Mouse (Mus musculus): ENCODE results near the gene Rbfox1. TPM values are rescaled to one million over a fixed set of nuclear protein-coding genes. Genes with fewer than 3 reads are reported as not detected.

Gene Rbfox1
- polyA plus RNA-seq, 1 experiment from 2014 or later = 0.57 TPM

DNA sequence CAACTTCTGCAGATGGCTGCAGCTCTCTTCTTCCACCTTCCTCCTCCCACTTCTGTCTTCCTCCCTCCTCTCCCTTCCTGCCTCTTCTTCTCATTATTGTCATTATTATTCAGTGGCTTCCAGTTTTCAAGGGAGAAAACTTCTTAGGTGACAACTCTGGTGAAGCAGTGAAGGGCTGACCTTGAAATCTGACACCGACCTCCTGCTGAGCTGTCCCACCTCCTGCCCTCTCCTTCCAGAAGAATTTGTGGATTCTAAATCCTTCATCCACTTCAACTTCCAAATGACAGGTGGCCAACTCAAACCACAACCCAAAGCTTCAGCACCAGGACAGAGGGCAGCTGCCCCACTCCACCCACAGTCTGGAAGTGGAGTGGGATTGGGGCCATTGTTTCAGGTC lies 134.2 kb downstream of the Rbfox1 start:
- 13% methylated on average over 1 of the region's 1 CpGs for WGBS
- no peak for DNase-seq
- no peaks in the 10 kb centered on the region for H3K27me3 ChIP-seq (ENCODE audit: insufficient read depth, low read length)
- no peaks in the 10 kb centered on the region for H3K36me3 ChIP-seq (ENCODE audit: insufficient read depth)
- no peaks in the 10 kb centered on the region for H3K4me1 ChIP-seq (ENCODE audit: insufficient read depth)
- H3K9me3 ChIP-seq (ENCODE audit: low read depth, low read length) = no peaks in the 10 kb centered on the region
- ATAC-seq (ENCODE audit: insufficient read depth) = no peak
- H3K4me3 ChIP-seq (ENCODE audit: low read depth, low read length) = no peak overlapping the region
- no peak overlapping the region for H3K9ac ChIP-seq
- no peak overlapping the region for H3K27ac ChIP-seq (ENCODE audit: low read depth)
- H3K4me2 ChIP-seq = no peak overlapping the region
- TF ChIP-seq CTCF (IDR thresholded peaks at IDR 0.05; ENCODE audit: low read depth) = no peak

DNA sequence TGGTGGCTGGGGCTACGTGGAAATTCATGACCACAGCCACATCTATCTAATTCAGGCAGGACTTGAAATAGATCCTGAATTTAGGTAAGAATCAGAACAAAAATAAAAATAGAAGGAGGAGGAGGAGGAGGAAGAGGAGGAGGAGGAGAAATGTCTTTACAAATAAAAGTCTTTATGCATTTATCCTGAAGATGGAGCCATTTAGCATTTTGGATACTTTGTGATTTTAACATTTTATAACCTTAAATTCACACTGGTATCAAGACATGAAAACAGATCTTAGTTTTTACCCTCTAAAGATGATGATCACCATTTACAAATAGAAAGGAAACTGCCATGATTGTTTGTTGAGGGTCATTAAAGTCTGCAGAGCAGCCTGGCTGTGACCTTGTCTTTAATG lies 146.1 kb downstream of the Rbfox1 start:
- H3K4me3 ChIP-seq (ENCODE audit: low read depth, low read length) = no peak overlapping the region
- H3K36me3 ChIP-seq (ENCODE audit: insufficient read depth) = no peaks in the 10 kb centered on the region
- H3K9ac ChIP-seq = no peak overlapping the region
- H3K27ac ChIP-seq (ENCODE audit: low read depth) = no peak overlapping the region
- no peaks in the 10 kb centered on the region for H3K4me1 ChIP-seq (ENCODE audit: insufficient read depth)
- no peak for DNase-seq
- WGBS = 79% methylated on average over 1 of the region's 1 CpGs
- H3K4me2 ChIP-seq = no peak overlapping the region
- no peak for TF ChIP-seq CTCF (IDR thresholded peaks at IDR 0.05; ENCODE audit: low read depth)
- no peaks in the 10 kb centered on the region for H3K9me3 ChIP-seq (ENCODE audit: low read depth, low read length)
- H3K27me3 ChIP-seq (ENCODE audit: insufficient read depth, low read length) = no peaks in the 10 kb centered on the region
- ATAC-seq (ENCODE audit: insufficient read depth) = no peak

DNA sequence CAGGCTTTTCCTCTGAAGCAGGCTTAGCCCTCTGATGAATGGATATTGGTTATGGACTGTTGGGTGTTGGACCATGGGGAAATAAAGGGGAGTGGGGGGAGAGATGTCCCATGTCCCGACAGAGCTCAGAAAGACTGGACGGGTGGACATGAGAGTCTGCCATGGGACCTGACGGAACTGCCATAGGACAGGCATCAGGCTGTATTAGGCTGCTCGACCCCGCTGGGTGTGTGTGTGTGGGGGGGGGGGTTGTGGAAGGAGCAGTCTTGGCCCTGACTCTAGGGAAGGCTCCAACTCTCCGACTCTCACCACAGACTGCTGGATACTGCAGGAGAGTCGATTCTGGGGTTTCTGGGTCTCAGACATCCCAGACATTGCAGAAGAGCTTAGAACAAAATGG lies 147.4 kb downstream of the Rbfox1 start:
- no peak for ATAC-seq (ENCODE audit: insufficient read depth)
- Histone ChIP-seq H3K4me1 (ENCODE audit: insufficient read depth) (no peaks in the 10 kb centered on the region), H3K27ac (ENCODE audit: low read depth) (no peak overlapping the region), H3K36me3 (ENCODE audit: insufficient read depth) (no peaks in the 10 kb centered on the region), H3K9ac (no peak overlapping the region), H3K4me3 (ENCODE audit: low read depth, low read length) (no peak overlapping the region), H3K9me3 (ENCODE audit: low read depth, low read length) (no peaks in the 10 kb centered on the region), H3K27me3 (ENCODE audit: insufficient read depth, low read length) (no peaks in the 10 kb centered on the region), H3K4me2 (no peak overlapping the region)
- no peak for TF ChIP-seq CTCF (IDR thresholded peaks at IDR 0.05; ENCODE audit: low read depth)
- WGBS = 85% methylated on average over 7 of the region's 7 CpGs
- no peak for DNase-seq

DNA sequence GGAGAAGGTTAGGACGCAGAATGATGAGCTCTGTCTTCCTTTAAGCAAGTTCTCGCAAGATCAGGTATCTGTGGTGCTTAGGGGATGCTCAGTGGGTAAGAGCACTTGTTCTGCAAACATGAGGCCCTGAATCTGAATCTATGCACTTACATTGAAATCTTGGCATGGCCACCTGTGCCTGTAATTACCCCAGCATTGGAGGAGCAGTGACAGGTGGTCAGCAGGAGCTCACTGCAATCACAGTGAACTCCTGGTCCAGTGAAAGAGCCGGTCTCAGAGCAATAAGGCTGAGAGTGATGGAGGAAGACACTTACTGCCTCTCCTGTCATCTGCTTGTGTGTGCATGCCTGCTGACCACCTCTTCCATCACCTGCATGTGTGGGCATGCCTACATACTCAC lies 149.7 kb downstream of the Rbfox1 start:
- TF ChIP-seq CTCF (IDR thresholded peaks at IDR 0.05; ENCODE audit: low read depth) = no peak
- Histone ChIP-seq H3K27me3 (ENCODE audit: insufficient read depth, low read length) (no peaks in the 10 kb centered on the region), H3K4me1 (ENCODE audit: insufficient read depth) (no peaks in the 10 kb centered on the region), H3K27ac (ENCODE audit: low read depth) (no peak overlapping the region), H3K36me3 (ENCODE audit: insufficient read depth) (no peaks in the 10 kb centered on the region), H3K9ac (no peak overlapping the region), H3K4me2 (no peak overlapping the region), H3K4me3 (ENCODE audit: low read depth, low read length) (no peak overlapping the region), H3K9me3 (ENCODE audit: low read depth, low read length) (no peaks in the 10 kb centered on the region)
- 78% methylated on average over 3 of the region's 3 CpGs for WGBS
- DNase-seq = no peak
- ATAC-seq (ENCODE audit: insufficient read depth) = no peak

DNA sequence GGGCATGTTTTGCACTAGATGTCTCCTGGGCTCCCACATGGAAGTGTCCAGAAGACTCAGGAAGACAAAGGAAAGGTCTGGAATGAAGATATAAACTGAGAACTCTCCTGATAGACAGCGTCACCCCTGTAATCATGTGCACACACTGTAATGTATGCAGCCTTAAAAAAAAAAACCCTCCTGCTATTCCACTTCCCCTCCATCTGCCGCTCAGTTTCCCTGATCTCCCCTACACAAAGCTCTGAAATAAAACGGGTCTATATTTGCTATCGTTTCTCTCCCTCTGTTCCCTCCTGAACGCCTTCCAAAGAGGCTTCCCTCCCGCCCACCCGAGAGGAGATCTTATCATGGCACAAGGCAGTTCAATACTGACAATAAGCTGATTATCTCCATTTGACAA lies 151.9 kb downstream of the Rbfox1 start:
- WGBS = 73% methylated on average over 7 of the region's 7 CpGs
- Histone ChIP-seq H3K4me1 (ENCODE audit: insufficient read depth) (no peaks in the 10 kb centered on the region), H3K36me3 (ENCODE audit: insufficient read depth) (no peaks in the 10 kb centered on the region), H3K9me3 (ENCODE audit: low read depth, low read length) (no peaks in the 10 kb centered on the region), H3K9ac (no peak overlapping the region), H3K27me3 (ENCODE audit: insufficient read depth, low read length) (no peaks in the 10 kb centered on the region), H3K4me2 (no peak overlapping the region), H3K27ac (ENCODE audit: low read depth) (no peak overlapping the region), H3K4me3 (ENCODE audit: low read depth, low read length) (no peak overlapping the region)
- ATAC-seq (ENCODE audit: insufficient read depth) (no peak), DNase-seq (no peak)
- no peak for TF ChIP-seq CTCF (IDR thresholded peaks at IDR 0.05; ENCODE audit: low read depth)

DNA sequence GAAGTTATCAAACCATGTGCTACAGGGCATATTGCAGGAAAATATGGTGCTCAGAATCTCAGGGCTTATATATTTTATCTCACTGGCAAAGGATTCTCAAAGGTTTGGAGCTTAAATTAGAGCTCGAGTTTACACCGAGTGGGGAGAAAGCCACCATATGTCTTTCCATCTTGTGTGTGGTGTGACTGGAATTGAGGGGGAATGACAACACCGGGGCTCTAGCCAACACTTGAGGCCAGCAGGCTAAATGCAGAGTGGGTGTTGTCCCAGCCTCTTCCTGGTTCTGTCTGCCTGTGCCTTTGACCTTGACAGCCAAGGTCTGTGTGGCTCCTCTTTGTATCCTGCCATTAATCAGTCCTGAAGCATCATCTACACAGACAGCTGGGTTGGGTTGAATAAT lies 157.6 kb downstream of the Rbfox1 start:
- Histone ChIP-seq H3K27me3 (ENCODE audit: insufficient read depth, low read length) (no peaks in the 10 kb centered on the region), H3K36me3 (ENCODE audit: insufficient read depth) (no peaks in the 10 kb centered on the region), H3K27ac (ENCODE audit: low read depth) (no peak overlapping the region), H3K4me1 (ENCODE audit: insufficient read depth) (no peaks in the 10 kb centered on the region), H3K9ac (no peak overlapping the region), H3K9me3 (ENCODE audit: low read depth, low read length) (no peaks in the 10 kb centered on the region), H3K4me3 (ENCODE audit: low read depth, low read length) (no peak overlapping the region), H3K4me2 (no peak overlapping the region)
- no peak for TF ChIP-seq CTCF (IDR thresholded peaks at IDR 0.05; ENCODE audit: low read depth)
- WGBS = 70% methylated on average over 3 of the region's 3 CpGs
- DNase-seq = no peak
- no peak for ATAC-seq (ENCODE audit: insufficient read depth)

DNA sequence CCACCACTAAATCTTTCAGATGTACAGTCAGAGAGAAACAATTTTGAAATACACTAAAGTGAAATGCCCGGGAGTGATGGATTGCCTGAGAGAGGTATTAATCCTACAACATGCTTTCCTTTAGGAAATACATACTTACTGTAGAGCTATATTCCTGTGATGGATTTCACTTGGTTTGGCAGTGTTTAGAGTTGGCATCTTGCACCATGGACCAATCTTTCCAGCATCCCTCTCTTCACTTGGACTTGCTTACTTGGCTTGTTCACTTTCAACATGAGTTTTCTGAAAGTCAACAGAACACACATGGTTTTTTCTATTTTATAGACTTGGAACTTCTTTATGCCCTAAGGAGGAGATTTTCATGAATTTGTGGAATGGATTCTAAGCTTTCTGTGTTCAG lies 163.4 kb downstream of the Rbfox1 start:
- no peaks in the 10 kb centered on the region for H3K9me3 ChIP-seq (ENCODE audit: low read depth, low read length)
- H3K27me3 ChIP-seq (ENCODE audit: insufficient read depth, low read length) = no peaks in the 10 kb centered on the region
- no peak for TF ChIP-seq CTCF (IDR thresholded peaks at IDR 0.05; ENCODE audit: low read depth)
- H3K4me3 ChIP-seq (ENCODE audit: low read depth, low read length) = no peak overlapping the region
- no peak overlapping the region for H3K4me2 ChIP-seq
- H3K36me3 ChIP-seq (ENCODE audit: insufficient read depth) = no peaks in the 10 kb centered on the region
- H3K9ac ChIP-seq = no peak overlapping the region
- no peaks in the 10 kb centered on the region for H3K4me1 ChIP-seq (ENCODE audit: insufficient read depth)
- H3K27ac ChIP-seq (ENCODE audit: low read depth) = no peak overlapping the region
- no peak for ATAC-seq (ENCODE audit: insufficient read depth)
- no peak for DNase-seq
- WGBS = 74% methylated on average over 1 of the region's 1 CpGs

DNA sequence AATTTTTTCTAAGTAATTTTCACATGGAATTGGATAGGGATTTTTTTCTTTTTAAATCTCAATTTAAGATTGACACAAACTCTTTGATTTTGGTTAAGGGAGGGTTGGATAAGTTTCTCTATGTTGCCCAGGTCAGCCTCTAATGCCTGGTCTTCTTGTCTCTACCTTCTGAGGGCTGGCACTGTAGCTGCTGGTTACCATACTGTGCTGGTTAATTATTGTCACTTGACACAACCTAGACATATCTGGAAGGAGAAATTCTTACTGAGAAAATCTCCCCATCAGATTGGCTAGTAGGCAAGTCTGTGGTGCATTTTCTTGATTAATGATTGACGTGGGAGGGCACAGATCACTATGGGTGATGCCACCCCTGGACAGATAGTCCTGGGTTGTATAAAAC lies 177.3 kb downstream of the Rbfox1 start:
- no peak overlapping the region for H3K4me3 ChIP-seq (ENCODE audit: low read depth, low read length)
- no peak overlapping the region for H3K9ac ChIP-seq
- no peak overlapping the region for H3K4me2 ChIP-seq
- DNase-seq (no peak), ATAC-seq (ENCODE audit: insufficient read depth) (no peak)
- no peaks in the 10 kb centered on the region for H3K27me3 ChIP-seq (ENCODE audit: insufficient read depth, low read length)
- no peaks in the 10 kb centered on the region for H3K4me1 ChIP-seq (ENCODE audit: insufficient read depth)
- no peak overlapping the region for H3K27ac ChIP-seq (ENCODE audit: low read depth)
- no peak for TF ChIP-seq CTCF (IDR thresholded peaks at IDR 0.05; ENCODE audit: low read depth)
- no peaks in the 10 kb centered on the region for H3K36me3 ChIP-seq (ENCODE audit: insufficient read depth)
- H3K9me3 ChIP-seq (ENCODE audit: low read depth, low read length) = no peaks in the 10 kb centered on the region
- 95% methylated on average over 1 of the region's 1 CpGs for WGBS

All from lung, embryonic 14.5 days (tissue).